Mouse (Mus musculus) CH12.LX (cell line): ENCODE results near the gene Ehf. TPM values are rescaled to one million over a fixed set of nuclear protein-coding genes. Genes with fewer than 3 reads are reported as not detected.

Experiments
- DNase-seq: peaks from one replicate; pipeline ENCODE4 v3.0.0-alpha.2; 2013; ENCODE audit errors: extremely low read depth
- H3K27ac ChIP-seq: 2 replicates; pipeline ENCODE4 v1.5.1; 2012; ENCODE audit warnings: low read depth, mild to moderate bottlenecking, control low read depth, moderate library complexity; ENCODE audit not compliant: insufficient read depth
- H3K27me3 ChIP-seq: replicated peaks from 2 replicates; pipeline ENCODE3; 2012; ENCODE audit warnings: inconsistent platforms
- H3K36me3 ChIP-seq, 2 experiments: replicated peaks in 1 of 2; 2 replicates each; pipeline versions ENCODE3 to v1.6.1; 2012; ENCODE audit warnings: inconsistent platforms in 1 of 2, low read length in 1 of 2, mild to moderate bottlenecking in 1 of 2, mixed read lengths in 1 of 2, moderate library complexity in 1 of 2; ENCODE audit not compliant: control insufficient read depth in 1 of 2, insufficient read depth in 1 of 2
- H3K4me1 ChIP-seq, 2 experiments: 2 replicates each; pipeline ENCODE4 v1.6.1; 2012; ENCODE audit warnings: inconsistent platforms in 1 of 2, moderate library complexity in 1 of 2; ENCODE audit not compliant: insufficient read depth in 2 of 2, control insufficient read depth in 1 of 2
- H3K4me2 ChIP-seq: 2 replicates; pipeline ENCODE4 v1.6.1; 2012; ENCODE audit warnings: low read depth, mild to moderate bottlenecking, control low read depth; ENCODE audit not compliant: poor library complexity, insufficient read depth, severe bottlenecking
- H3K4me3 ChIP-seq, 3 experiments: fragments of 150-350 bp in 1 of 3; sonication (generic) in 1 of 3; replicated peaks in 1 of 3; 2 replicates each; pipeline versions ENCODE3 to v1.5.1; 2011 to 2012; ENCODE audit warnings: low read depth in 2 of 3, low read length in 2 of 3, mild to moderate bottlenecking in 2 of 3, moderate library complexity in 2 of 3, control low read depth in 1 of 3, improper control_type of control experiment in 1 of 3, inconsistent platforms in 1 of 3, mixed read lengths in 1 of 3; ENCODE audit not compliant: poor library complexity in 1 of 3
- H3K79me2 ChIP-seq: replicated peaks from 2 replicates; pipeline ENCODE4 v1.6.1; 2012; ENCODE audit warnings: mild to moderate bottlenecking, moderate library complexity; ENCODE audit not compliant: control insufficient read depth, poor library complexity, insufficient read depth, severe bottlenecking; ENCODE audit errors: extremely low read depth
- H3K9ac ChIP-seq: 2 replicates; pipeline ENCODE4 v1.6.1; 2012; ENCODE audit warnings: low read depth, mild to moderate bottlenecking, control low read depth, moderate library complexity; ENCODE audit not compliant: insufficient read depth
- H3K9me3 ChIP-seq: replicated peaks from 2 replicates; pipeline ENCODE3; 2012; ENCODE audit warnings: low read length, inconsistent platforms, mixed read lengths
- CHD1 ChIP-seq: IDR thresholded peaks from 2 replicates; pipeline ENCODE4 v1.6.1; 2012; ENCODE audit warnings: low read depth, low read length, improper control_type of control experiment, inconsistent platforms
- CHD2 ChIP-seq: IDR thresholded peaks from 2 replicates; pipeline ENCODE4 v1.6.1; 2011; ENCODE audit warnings: low read length, improper control_type of control experiment
- CTCF ChIP-seq, 2 experiments: IDR thresholded peaks in 1 of 2; conservative IDR thresholded peaks in 1 of 2; 2 replicates each; pipeline ENCODE4 v1.5.1; 2011 to 2012; ENCODE audit warnings: low read depth in 2 of 2, low read length in 2 of 2, improper control_type of control experiment in 1 of 2, inconsistent platforms in 1 of 2, mild to moderate bottlenecking in 1 of 2, moderate library complexity in 1 of 2
- ETS1 ChIP-seq: conservative IDR thresholded peaks from 2 replicates; pipeline ENCODE4 v1.6.1; 2012; ENCODE audit warnings: low read depth, mild to moderate bottlenecking, inconsistent platforms, low read length, improper control_type of control experiment, moderate library complexity
- HCFC1 ChIP-seq: IDR thresholded peaks from 2 replicates; pipeline ENCODE4 v1.6.1; 2012; ENCODE audit warnings: low read depth, mild to moderate bottlenecking, inconsistent platforms, low read length, improper control_type of control experiment
- IRF4 ChIP-seq: IDR thresholded peaks from 2 replicates; pipeline ENCODE4 v1.6.1; 2014; ENCODE audit warnings: low read depth, mild to moderate bottlenecking, inconsistent platforms, low read length, improper control_type of control experiment
- JUND ChIP-seq: conservative IDR thresholded peaks from 2 replicates; pipeline ENCODE4 v1.6.1; 2011; ENCODE audit warnings: low read depth, low read length, improper control_type of control experiment
- MAX ChIP-seq: IDR thresholded peaks from 2 replicates; pipeline ENCODE4 v1.6.1; 2011; ENCODE audit warnings: low read length, improper control_type of control experiment
- MEF2A ChIP-seq: IDR thresholded peaks from 2 replicates; pipeline ENCODE4 v1.6.1; 2014; ENCODE audit warnings: low read depth, mild to moderate bottlenecking, inconsistent platforms, low read length, improper control_type of control experiment, borderline replicate concordance
- PAX5 ChIP-seq: IDR thresholded peaks from 2 replicates; pipeline ENCODE4 v1.6.1; 2012; ENCODE audit warnings: low read length, inconsistent platforms, mixed read lengths
- POLR2A ChIP-seq: IDR thresholded peaks from 2 replicates; pipeline ENCODE4 v1.6.1; 2011; ENCODE audit warnings: low read depth, mild to moderate bottlenecking, improper control_type of control experiment, low read length
- POLR2AphosphoS2 ChIP-seq: IDR thresholded peaks from 2 replicates; pipeline ENCODE4 v1.6.1; 2011; ENCODE audit warnings: low read depth, low read length, improper control_type of control experiment
- SIN3A ChIP-seq: IDR thresholded peaks from 2 replicates; pipeline ENCODE4 v1.6.1; 2012; ENCODE audit warnings: low read length, improper control_type of control experiment, inconsistent platforms
- SMC3 ChIP-seq: IDR thresholded peaks from 2 replicates; pipeline ENCODE4 v1.6.1; 2011; ENCODE audit warnings: low read depth, low read length, improper control_type of control experiment
- USF2 ChIP-seq: conservative IDR thresholded peaks from 2 replicates; pipeline ENCODE4 v1.6.1; 2011; ENCODE audit warnings: low read depth, low read length, improper control_type of control experiment
- ZKSCAN1 ChIP-seq: IDR thresholded peaks from 2 replicates; pipeline ENCODE4 v1.6.1; 2012; ENCODE audit warnings: low read depth, inconsistent platforms, low read length, improper control_type of control experiment, borderline replicate concordance
- dilution Hi-C: fragments of 300-500 bp; cut with MboI; formaldehyde crosslinking; loops from 2 replicates; pipeline ENCODE4 v1.14.3; 2020; ENCODE audit warnings: low sequenced_read_pairs; ENCODE audit not compliant: extremely low pct_unique_long_range_greater_than_20kb, extremely low pct_ligation_motif_present
- in situ Hi-C: fragments of 300-500 bp; cut with MboI; formaldehyde crosslinking; loops from 3 replicates; pipeline ENCODE4 v1.14.3; 2019; ENCODE audit warnings: low sequenced_read_pairs, low pct_ligation_motif_present, low pct_unique_long_range_greater_than_20kb, mixed read lengths
- polyA plus RNA-seq: library from polyadenylated mRNA; unstranded; fragments of >175 nt; gene quantifications from 2 replicates; pipeline ENCODE4 v1.2.1, GENCODE M21; 2012; ENCODE audit warnings: low read depth; ENCODE audit not compliant: insufficient read length
- total RNA-seq, 2 experiments: library from RNA; depleted of rRNA; stranded (reverse); fragments of 300-350 nt in 1 of 2; fragments of >200 nt in 1 of 2; gene quantifications; 2 replicates each; pipeline ENCODE4 v1.2.3; 2012 to 2014

Gene Ehf
- total and polyA plus RNA-seq, 3 experiments: 0.63 to 0.64 TPM; not detected in 1

GRCm38 (mm10) chr2:103213547-103213946 lies 89.5 kb downstream of the Ehf start:
- no peak for DNase-seq
- TF ChIP-seq MEF2A (no peak), SIN3A (no peak), CHD2 (no peak), CTCF (conservative IDR thresholded peaks at IDR 0.05 in 1 of 2, IDR thresholded peaks at IDR 0.05 in 1 of 2; ENCODE audit: low read depth in 2 of 2, low read length in 2 of 2) (no peak), POLR2A (no peak), CHD1 (no peak), IRF4 (no peak), SMC3 (no peak), POLR2AphosphoS2 (no peak), HCFC1 (no peak), JUND (no peak), ETS1 (no peak), MAX (no peak), USF2 (no peak), ZKSCAN1 (no peak), PAX5 (no peak)
- H3K4me3 ChIP-seq: no peak overlapping the region
- no peak overlapping the region for H3K27ac ChIP-seq
- no peaks in the 10 kb centered on the region for H3K9me3 ChIP-seq
- in situ Hi-C loops: no loop called here
- dilution Hi-C loops: no loop called here
- H3K9ac ChIP-seq: no peak overlapping the region
- H3K4me1 ChIP-seq: peaks cover 0 to 8% of the 10 kb centered on the region in 2 experiments; a peak in 1 of 4 replicates
- no peaks in the 10 kb centered on the region for H3K36me3 ChIP-seq
- H3K4me2 ChIP-seq: no peak overlapping the region
- no peaks in the 10 kb centered on the region for H3K79me2 ChIP-seq
- peaks cover 1% of the 10 kb centered on the region for H3K27me3 ChIP-seq

Other genes starting within 250 kb of the Ehf start
- 66.9 and 78.9 TPM in 2 replicates for gene Pdhx, start 229.8 kb downstream of the Ehf start, total RNA-seq (2012; rRNA removed)
- gene Pdhx, start 229.8 kb downstream of the Ehf start, total RNA-seq (2014; rRNA removed): 131 and 140 TPM in 2 replicates
- 97.4 and 104 TPM in 2 replicates for gene Pdhx, start 229.8 kb downstream of the Ehf start, polyA plus RNA-seq
- 111 and 126 TPM in 2 replicates for gene Apip, start 229.6 kb downstream of the Ehf start, total RNA-seq (2012; rRNA removed)
- gene Apip, start 229.6 kb downstream of the Ehf start, total RNA-seq (2014; rRNA removed): 222 and 233 TPM in 2 replicates
- 142 and 184 TPM in 2 replicates for gene Apip, start 229.6 kb downstream of the Ehf start, polyA plus RNA-seq
- not detected in 2 replicates for gene Elf5, start 108.4 kb upstream of the Ehf start, total RNA-seq (2012; rRNA removed)
- not detected in 2 replicates for gene Elf5, start 108.4 kb upstream of the Ehf start, total RNA-seq (2014; rRNA removed)
- not detected in 2 replicates for gene Elf5, start 108.4 kb upstream of the Ehf start, polyA plus RNA-seq
- gene Cat, start 181.9 kb upstream of the Ehf start, total RNA-seq (2012; rRNA removed): 26.5 and 29.8 TPM in 2 replicates
- 45.0 and 46.4 TPM in 2 replicates for gene Cat, start 181.9 kb upstream of the Ehf start, total RNA-seq (2014; rRNA removed)
- 80.5 and 84.7 TPM in 2 replicates for gene Cat, start 181.9 kb upstream of the Ehf start, polyA plus RNA-seq